Mouse (Mus musculus): ENCODE results near the gene Rnpc3. TPM values are rescaled to one million over a fixed set of nuclear protein-coding genes. Genes with fewer than 3 reads are reported as not detected.

Rnpc3 gene
- polyA plus RNA-seq, 1 experiment from 2014 or later: 44.7 TPM

- H3K4me1 ChIP-seq: no peaks in the 10 kb centered on the region
- no peak for ATAC-seq (ENCODE audit: insufficient number of reproducible peaks, insufficient read depth, low FRiP score, low TSS enrichment)
- H3K36me3 ChIP-seq: no peaks in the 10 kb centered on the region
- no peak overlapping the region for H3K9ac ChIP-seq
- H3K27me3 ChIP-seq: no peaks in the 10 kb centered on the region
- H3K9me3 ChIP-seq: peaks cover 4% of the 10 kb centered on the region; the same call in 1 of the 2 replicates
- 77% methylated on average over 3 of the region's 3 CpGs for WGBS
- H3K4me2 ChIP-seq (replicated peaks): no peak overlapping the region
- H3K4me3 ChIP-seq: no peak overlapping the region
- no peak overlapping the region for H3K27ac ChIP-seq
Measured at GRCm38 (mm10) chr3:113572158-113572557, 57.8 kb downstream of the Rnpc3 start.

Other genes starting within 250 kb of the Rnpc3 start
- not detected in 2 replicates for gene Amy2a1, start 97.7 kb downstream of the Rnpc3 start, polyA plus RNA-seq (2016; fragmentation: Nextera tagmentation; extraction: Ambion mirVana)
- 2.4 and 3.1 TPM in 2 replicates for gene Amy1, start 23.4 kb downstream of the Rnpc3 start, polyA plus RNA-seq (2016; fragmentation: Nextera tagmentation; extraction: Ambion mirVana)